Mouse (Mus musculus): ENCODE data around the gene Ctnnd2.

Gene Ctnnd2

GRCm38 (mm10) chr15:30515425-30515824 is 343.0 kb downstream of the Ctnnd2 start:
- DNase-seq (ENCODE audit: low spot score), result no peak

GRCm38 (mm10) chr15:30541459-30541858 is 369.1 kb downstream of the Ctnnd2 start:
- DNase-seq (ENCODE audit: low spot score), result no peak

GRCm38 (mm10) chr15:30548263-30548662 is 375.9 kb downstream of the Ctnnd2 start:
- no peak for DNase-seq (ENCODE audit: low spot score)

- no peak for DNase-seq (ENCODE audit: low spot score)
Observed at GRCm38 (mm10) chr15:30550956-30551355, 378.6 kb downstream of the Ctnnd2 start.

GRCm38 (mm10) chr15:30553910-30554406 is 381.6 kb downstream of the Ctnnd2 start:
- no peak for DNase-seq (ENCODE audit: low spot score)

GRCm38 (mm10) chr15:30555787-30556186 is 383.4 kb downstream of the Ctnnd2 start:
- DNase-seq (ENCODE audit: low spot score), result no peak

GRCm38 (mm10) chr15:30562375-30562774 is 390.0 kb downstream of the Ctnnd2 start:
- DNase-seq (ENCODE audit: low spot score), result no peak

GRCm38 (mm10) chr15:30564594-30564993 is 392.2 kb downstream of the Ctnnd2 start:
- DNase-seq (ENCODE audit: low spot score), result no peak

- no peak for DNase-seq (ENCODE audit: low spot score)
Observed at GRCm38 (mm10) chr15:30570254-30570800, 397.9 kb downstream of the Ctnnd2 start.

GRCm38 (mm10) chr15:30587446-30587845 is 415.1 kb downstream of the Ctnnd2 start:
- no peak for DNase-seq (ENCODE audit: low spot score)

- DNase-seq (ENCODE audit: low spot score), result no peak
Observed at GRCm38 (mm10) chr15:30590865-30591264, 418.5 kb downstream of the Ctnnd2 start.

GRCm38 (mm10) chr15:30595507-30595906 is 423.1 kb downstream of the Ctnnd2 start:
- no peak for DNase-seq (ENCODE audit: low spot score)

- no peak for DNase-seq (ENCODE audit: low spot score)
Observed at GRCm38 (mm10) chr15:30610613-30611012, 438.2 kb downstream of the Ctnnd2 start.

- DNase-seq (ENCODE audit: low spot score), result no peak
Observed at GRCm38 (mm10) chr15:30615451-30615850, 443.1 kb downstream of the Ctnnd2 start.

GRCm38 (mm10) chr15:30616861-30617260 is 444.5 kb downstream of the Ctnnd2 start:
- no peak for DNase-seq (ENCODE audit: low spot score)

GRCm38 (mm10) chr15:30617932-30618331 is 445.5 kb downstream of the Ctnnd2 start:
- no peak for DNase-seq (ENCODE audit: low spot score)

GRCm38 (mm10) chr15:30628524-30628923 is 456.1 kb downstream of the Ctnnd2 start:
- DNase-seq (ENCODE audit: low spot score), result no peak

- no peak for DNase-seq (ENCODE audit: low spot score)
Observed at GRCm38 (mm10) chr15:30632113-30632735, 459.8 kb downstream of the Ctnnd2 start.

- DNase-seq (ENCODE audit: low spot score), result no peak
Observed at GRCm38 (mm10) chr15:30633917-30634316, 461.5 kb downstream of the Ctnnd2 start.

GRCm38 (mm10) chr15:30634522-30634921 is 462.1 kb downstream of the Ctnnd2 start:
- no peak for DNase-seq (ENCODE audit: low spot score)

- no peak for DNase-seq (ENCODE audit: low spot score)
Observed at GRCm38 (mm10) chr15:30640651-30641050, 468.3 kb downstream of the Ctnnd2 start.

GRCm38 (mm10) chr15:30645688-30646087 is 473.3 kb downstream of the Ctnnd2 start:
- no peak for DNase-seq (ENCODE audit: low spot score)

GRCm38 (mm10) chr15:30646501-30647431 is 474.4 kb downstream of the Ctnnd2 start:
- DNase-seq (ENCODE audit: low spot score), result no peak

Data from left cerebral cortex, adult 11 months (tissue).